Mouse (Mus musculus): ENCODE results near the gene Rasal1.

Gene Rasal1

DNA sequence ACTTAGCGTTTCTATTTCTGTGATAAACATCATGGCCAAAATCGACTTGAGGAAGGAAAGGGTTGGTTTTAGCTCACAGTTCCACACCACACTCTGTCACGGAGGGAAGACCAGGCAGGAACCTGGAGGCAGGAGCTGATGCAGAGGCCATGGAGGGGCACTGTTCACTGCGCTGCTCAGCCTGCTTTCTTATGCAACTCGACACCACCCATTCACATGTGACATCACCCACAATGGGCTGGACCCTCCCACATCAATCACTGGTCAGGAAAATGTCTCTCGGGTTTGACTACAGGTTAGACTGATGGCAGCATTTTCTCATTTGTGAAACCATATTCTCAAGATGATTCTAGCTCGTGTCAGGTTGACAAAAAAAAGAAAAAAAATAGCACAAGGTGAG, 72.4 kb downstream of the Rasal1 start:
- DNase-seq (ENCODE audit: low read depth, low spot score) = no peak

DNA sequence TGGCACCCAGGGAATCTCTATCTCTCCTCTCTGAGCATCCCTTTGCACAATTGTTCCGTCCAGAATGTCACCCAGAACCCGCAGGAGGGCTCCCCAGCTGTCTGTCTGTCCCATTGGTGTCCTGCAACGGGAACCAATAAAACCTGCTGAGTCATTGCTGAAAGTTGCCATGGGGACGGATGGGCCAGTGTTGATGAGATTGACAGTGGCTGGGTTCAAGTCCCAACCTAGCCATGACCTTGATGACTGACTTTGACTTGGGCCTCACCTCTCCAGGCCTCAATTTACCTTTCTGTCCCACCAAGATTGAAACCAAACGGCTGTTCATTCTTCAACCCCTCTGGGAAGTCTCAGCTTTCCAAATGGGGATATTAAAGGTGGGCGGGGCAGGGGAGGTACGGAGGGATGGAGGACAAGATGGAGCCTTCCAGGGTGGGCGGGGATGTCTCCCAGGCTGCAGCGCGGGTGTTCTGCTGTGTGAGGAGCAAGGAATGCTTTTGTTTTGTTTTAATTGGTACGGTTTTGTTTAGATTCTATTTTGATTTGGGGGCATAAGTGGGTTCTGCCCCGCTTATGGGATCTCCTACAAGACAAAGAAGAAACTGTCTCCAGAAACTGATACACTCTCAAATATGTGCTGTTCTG, 77.3 kb downstream of the Rasal1 start:
- no peak for DNase-seq (ENCODE audit: low read depth, low spot score)
